Mouse (Mus musculus): ENCODE results near the gene Chchd10. TPM values are rescaled to one million over a fixed set of nuclear protein-coding genes. Genes with fewer than 3 reads are reported as not detected.

Gene Chchd10
- polyA plus RNA-seq, 1 experiment from 2014 or later, result 101 TPM

- Histone ChIP-seq H3K27me3 (replicated peaks) (peaks cover 79% of the 10 kb centered on the region), H3K36me3 (no peaks in the 10 kb centered on the region), H3K9me3 (replicated peaks) (no peaks in the 10 kb centered on the region), H3K9ac (no peak overlapping the region), H3K4me3 (no peak overlapping the region), H3K27ac (no peak overlapping the region), H3K4me2 (peak overlapping the region; percentile 85), H3K4me1 (peaks cover 41% of the 10 kb centered on the region)
- WGBS (ENCODE audit: insufficient replicate concordance), result 31% methylated on average over 7 of the region's 7 CpGs
- no peak for ATAC-seq
These were observed 1.6 kb upstream of the Chchd10 start for GRCm38 (mm10) chr10:75931311-75931710.

GRCm38 (mm10) chr10:75932081-75932678 is 750 bp upstream of the Chchd10 start:
- WGBS (ENCODE audit: insufficient replicate concordance), result 2% methylated on average over 44 of the region's 44 CpGs
- H3K9me3 ChIP-seq (replicated peaks), result no peaks in the 10 kb centered on the region
- peak; percentile 20; the same call in 1 of the 2 replicates for ATAC-seq
- peaks cover 71% of the 10 kb centered on the region for H3K27me3 ChIP-seq (replicated peaks)
- H3K4me3 ChIP-seq, result peak overlapping the region; percentile 57
- H3K36me3 ChIP-seq, result peaks cover 5% of the 10 kb centered on the region
- H3K27ac ChIP-seq, result no peak overlapping the region
- peak overlapping the region; percentile 65 for H3K9ac ChIP-seq
- peak overlapping the region; percentile 85 for H3K4me2 ChIP-seq
- H3K4me1 ChIP-seq, result peaks cover 50% of the 10 kb centered on the region

GRCm38 (mm10) chr10:75934991-75935390 is 2.1 kb downstream of the Chchd10 start:
- Histone ChIP-seq H3K27ac (no peak overlapping the region), H3K9me3 (replicated peaks) (no peaks in the 10 kb centered on the region), H3K36me3 (peaks cover 15% of the 10 kb centered on the region), H3K4me2 (peak overlapping the region; percentile 94), H3K4me3 (peak overlapping the region; percentile 75), H3K4me1 (peaks cover 75% of the 10 kb centered on the region), H3K9ac (peak overlapping the region; percentile 83; the same call in 1 of the 2 replicates), H3K27me3 (replicated peaks) (peaks cover 43% of the 10 kb centered on the region)
- no peak for ATAC-seq
- 61% methylated on average over 1 of the region's 1 CpGs for WGBS (ENCODE audit: insufficient replicate concordance)

- peaks cover 33% of the 10 kb centered on the region for H3K27me3 ChIP-seq (replicated peaks)
- peaks cover 78% of the 10 kb centered on the region for H3K4me1 ChIP-seq
- peak within 1 kb of the TSS; percentile 95 for H3K27ac ChIP-seq
These were observed 3.0 kb downstream of the Chchd10 start, which contains the start of gene Mmp11 for GRCm38 (mm10) chr10:75935680-75936541. Mmp11 (minus strand) TSS chr10:75936496.

GRCm38 (mm10) chr10:75936909-75937667 is 4.2 kb downstream of the Chchd10 start:
- Histone ChIP-seq H3K9ac (peak overlapping the region; percentile 83), H3K4me3 (peak overlapping the region; percentile 75), H3K27me3 (replicated peaks) (peaks cover 22% of the 10 kb centered on the region), H3K36me3 (peaks cover 15% of the 10 kb centered on the region), H3K4me1 (peaks cover 68% of the 10 kb centered on the region), H3K4me2 (peak overlapping the region; percentile 94), H3K9me3 (replicated peaks) (no peaks in the 10 kb centered on the region), H3K27ac (peak overlapping the region; percentile 95)
- no peak for ATAC-seq
- 53% methylated on average over 18 of the region's 18 CpGs for WGBS (ENCODE audit: insufficient replicate concordance)

More at GRCm38 (mm10) chr10:75935680-75936541, 3.0 kb downstream of the Chchd10 start, which contains the start of gene Mmp11:
- WGBS (ENCODE audit: insufficient replicate concordance), result 2% methylated on average over 51 of the region's 51 CpGs
- Histone ChIP-seq H3K36me3 (peaks cover 15% of the 10 kb centered on the region), H3K9me3 (replicated peaks) (no peaks in the 10 kb centered on the region), H3K4me3 (peak within 1 kb of the TSS; percentile 75), H3K4me2 (peak within 1 kb of the TSS; percentile 94), H3K9ac (peak within 1 kb of the TSS; percentile 83)
- ATAC-seq, result peak; percentile 78

GRCm38 (mm10) chr10:75937851-75938643 is 5.1 kb downstream of the Chchd10 start:
- H3K9ac ChIP-seq, result peak overlapping the region; percentile 83
- 36% methylated on average over 10 of the region's 10 CpGs for WGBS (ENCODE audit: insufficient replicate concordance)
- peak overlapping the region; percentile 95 for H3K27ac ChIP-seq
- H3K4me2 ChIP-seq, result peak overlapping the region; percentile 94
- no peaks in the 10 kb centered on the region for H3K9me3 ChIP-seq (replicated peaks)
- ATAC-seq, result peak; percentile 70
- H3K4me1 ChIP-seq, result peaks cover 60% of the 10 kb centered on the region
- peaks cover 15% of the 10 kb centered on the region for H3K36me3 ChIP-seq
- peaks cover 12% of the 10 kb centered on the region for H3K27me3 ChIP-seq (replicated peaks)
- peak overlapping the region; percentile 75 for H3K4me3 ChIP-seq

GRCm38 (mm10) chr10:75939481-75940234 is 6.7 kb downstream of the Chchd10 start:
- peak; percentile 82 for ATAC-seq

GRCm38 (mm10) chr10:75940520-75940919 is 7.6 kb downstream of the Chchd10 start, which contains the start of gene Gm867:
Gm867 (minus strand) TSS chr10:75940672.
- H3K27me3 ChIP-seq (replicated peaks), result no peaks in the 10 kb centered on the region
- peak within 1 kb of the TSS; percentile 94 for H3K4me2 ChIP-seq
- 73% methylated on average over 5 of the region's 5 CpGs for WGBS (ENCODE audit: insufficient replicate concordance)
- H3K9ac ChIP-seq, result peak within 1 kb of the TSS; percentile 80
- no peak for ATAC-seq
- H3K9me3 ChIP-seq (replicated peaks), result no peaks in the 10 kb centered on the region
- H3K27ac ChIP-seq, result peak within 1 kb of the TSS; percentile 95
- H3K4me3 ChIP-seq, result peak within 1 kb of the TSS; percentile 75
- peaks cover 53% of the 10 kb centered on the region for H3K4me1 ChIP-seq
- H3K36me3 ChIP-seq, result peaks cover 15% of the 10 kb centered on the region

More at GRCm38 (mm10) chr10:75939481-75940234, 6.7 kb downstream of the Chchd10 start:
- Histone ChIP-seq H3K27me3 (replicated peaks) (no peaks in the 10 kb centered on the region; the same call in 1 of the 2 replicates), H3K9ac (peak overlapping the region; percentile 80), H3K4me3 (peak overlapping the region; percentile 75), H3K36me3 (peaks cover 15% of the 10 kb centered on the region), H3K9me3 (replicated peaks) (no peaks in the 10 kb centered on the region), H3K27ac (peak overlapping the region; percentile 95), H3K4me2 (peak overlapping the region; percentile 94), H3K4me1 (peaks cover 60% of the 10 kb centered on the region)
- 30% methylated on average over 9 of the region's 9 CpGs for WGBS (ENCODE audit: insufficient replicate concordance)

GRCm38 (mm10) chr10:75941042-75941824 is 8.3 kb downstream of the Chchd10 start:
- WGBS (ENCODE audit: insufficient replicate concordance), result 68% methylated on average over 9 of the region's 9 CpGs
- peak overlapping the region; percentile 95 for H3K27ac ChIP-seq
- H3K9me3 ChIP-seq (replicated peaks), result no peaks in the 10 kb centered on the region
- H3K9ac ChIP-seq, result peak overlapping the region; percentile 18; the same call in 1 of the 2 replicates
- H3K4me3 ChIP-seq, result no peak overlapping the region
- H3K4me2 ChIP-seq, result 0 out of 2 replicates have a peak overlapping the region, but pooled peaks have one; percentile 94
- peaks cover 46% of the 10 kb centered on the region for H3K4me1 ChIP-seq
- no peak for ATAC-seq
- peaks cover 2% of the 10 kb centered on the region; the same call in 1 of the 2 replicates for H3K27me3 ChIP-seq (replicated peaks)
- peaks cover 15% of the 10 kb centered on the region for H3K36me3 ChIP-seq
